Mouse (Mus musculus) cerebral cortex, adult 2 months (tissue): ENCODE results near the gene Sfswap.

Experiments
- WGBS: fragments of 180-500 bp; shearing (Covaris S2); methylation state at CpG from one replicate; pipeline ENCODE4 v1.1.7; 2018; 5-methylcytosine and 5-hydroxymethylcytosine counted together

Sfswap gene

DNA sequence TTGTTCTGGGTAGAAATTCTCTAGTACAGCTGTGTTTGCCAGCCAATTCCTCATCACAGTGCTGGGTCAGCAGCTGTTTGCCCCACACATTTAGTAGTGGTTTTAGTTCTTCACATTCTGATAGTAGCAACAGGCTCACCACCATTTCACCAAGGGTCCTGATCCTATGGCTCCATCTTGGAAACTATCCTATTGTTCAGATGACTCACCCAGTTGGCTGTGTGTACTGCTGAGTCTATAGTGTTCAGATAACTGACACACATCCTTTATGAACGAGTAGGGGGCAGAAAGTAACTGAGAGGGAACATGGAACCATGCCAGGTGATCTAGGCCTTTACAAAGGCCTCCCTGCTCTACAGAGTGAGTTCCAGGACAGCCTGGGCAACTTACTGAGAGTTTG lies 28.6 kb downstream of the Sfswap start:
- WGBS: 15% methylated on average over 1 of the region's 1 CpGs

DNA sequence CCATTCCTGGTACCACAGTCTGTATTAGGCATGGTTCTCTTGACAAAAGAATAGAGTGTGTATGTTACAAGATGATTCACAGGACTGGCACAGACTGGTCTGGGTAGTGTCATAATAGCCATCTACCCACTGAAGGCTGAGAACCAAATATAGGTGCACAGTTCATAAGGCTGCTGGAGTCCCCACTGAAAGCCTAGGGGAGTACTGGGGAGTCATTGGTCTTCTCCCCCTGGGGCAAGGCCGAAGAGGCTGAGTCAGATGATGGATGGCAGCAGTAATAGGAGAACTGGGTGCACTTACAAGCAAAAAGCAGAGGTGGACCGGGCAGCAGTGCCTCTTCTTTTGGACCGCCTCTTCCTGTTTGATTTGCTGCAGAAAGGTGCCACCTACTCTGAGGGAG lies 32.7 kb downstream of the Sfswap start:
- whole genome bisulfite sequencing: 62% methylated on average over 3 of the region's 3 CpGs

GRCm38 (mm10) chr5:129534500-129534899 lies 33.5 kb downstream of the Sfswap start:
- WGBS: 23% methylated on average over 2 of the region's 2 CpGs

GRCm38 (mm10) chr5:129535021-129535420 lies 34.0 kb downstream of the Sfswap start:
- 59% methylated on average over 2 of the region's 2 CpGs for WGBS

DNA sequence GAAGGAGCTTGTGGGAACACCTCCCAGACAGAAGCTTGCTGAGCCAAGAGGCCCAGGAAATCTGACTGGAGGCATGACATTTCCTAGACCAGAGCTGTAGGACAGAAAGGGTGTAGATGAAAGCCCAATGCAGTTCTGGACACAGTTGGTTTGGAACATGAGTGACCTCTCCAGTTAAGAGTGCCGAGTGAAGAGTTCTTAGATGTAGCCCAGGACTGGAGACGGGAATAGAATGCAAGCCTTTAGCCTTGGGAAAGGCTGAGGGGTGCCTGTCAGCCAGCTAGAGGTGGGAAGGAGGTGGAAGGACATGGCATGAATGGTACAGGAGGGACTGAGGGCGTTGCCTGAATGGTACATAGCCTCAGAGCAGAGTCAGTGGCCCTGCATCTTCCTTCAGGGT lies 34.4 kb downstream of the Sfswap start:
- WGBS: 81% methylated on average over 3 of the region's 3 CpGs

DNA sequence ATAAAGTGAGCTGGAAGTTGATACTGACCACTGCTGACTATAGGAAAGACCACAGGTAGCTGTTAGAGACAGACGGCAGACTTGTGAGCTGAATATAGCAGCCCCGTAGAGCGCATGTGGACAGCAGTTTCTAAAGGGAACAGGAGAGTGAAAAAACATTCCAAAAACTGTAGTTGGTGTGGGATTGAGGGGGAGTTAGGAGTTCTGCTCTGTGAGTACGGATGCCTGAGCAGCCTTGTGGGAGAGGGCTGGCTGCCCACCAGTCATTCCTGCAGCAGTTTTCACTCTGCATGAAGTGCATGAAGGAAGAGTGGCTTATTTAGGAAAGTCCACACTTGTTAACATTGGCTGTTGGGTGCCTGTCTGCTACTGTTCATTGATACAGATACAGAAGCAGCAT lies 37.8 kb downstream of the Sfswap start:
- 54% methylated on average over 4 of the region's 4 CpGs for WGBS

- WGBS: 82% methylated on average over 3 of the region's 3 CpGs
Observed at GRCm38 (mm10) chr5:129542236-129542635, 41.2 kb downstream of the Sfswap start.

GRCm38 (mm10) chr5:129545787-129546186 lies 44.8 kb downstream of the Sfswap start:
- 48% methylated on average over 9 of the region's 9 CpGs for WGBS

DNA sequence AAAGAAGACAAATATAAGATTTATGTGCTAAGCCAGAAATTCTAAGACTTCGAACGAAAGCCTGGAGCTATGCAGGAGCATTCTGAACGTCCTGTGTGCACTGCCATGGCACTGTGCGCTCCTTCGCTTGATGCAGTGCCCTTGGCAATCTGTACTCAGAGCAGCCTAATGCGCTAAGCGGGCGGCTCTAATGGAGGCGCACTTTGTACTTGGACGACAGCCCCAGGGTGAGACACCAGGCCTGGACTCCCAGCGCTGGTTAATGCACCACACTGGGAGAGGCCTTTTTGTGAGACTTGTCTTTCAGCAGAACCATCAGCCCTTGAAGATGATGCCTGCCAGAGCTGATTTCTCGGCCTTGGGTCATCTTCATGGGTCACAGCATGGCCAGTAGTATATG lies 48.7 kb downstream of the Sfswap start:
- WGBS: 77% methylated on average over 12 of the region's 12 CpGs

DNA sequence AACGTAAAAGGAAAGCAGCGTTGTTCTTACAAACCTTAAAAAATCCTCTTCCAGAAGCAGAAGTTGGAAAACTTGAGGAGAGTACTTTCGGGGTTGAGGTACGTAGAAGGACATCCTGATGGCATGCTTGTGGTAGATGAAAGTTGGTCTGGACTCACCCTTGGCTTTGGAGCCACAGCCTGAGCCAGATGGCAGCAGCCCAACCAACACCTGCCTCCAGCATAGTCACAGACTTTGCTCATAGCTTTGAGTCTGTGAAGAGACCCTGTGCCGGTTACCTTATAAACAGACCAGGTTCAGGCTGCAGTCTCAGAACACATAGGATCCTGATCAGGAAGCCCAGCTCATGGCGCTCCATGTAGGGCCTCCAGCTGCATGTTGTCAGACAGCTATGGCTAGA lies 49.8 kb downstream of the Sfswap start:
- WGBS: 90% methylated on average over 6 of the region's 6 CpGs

- 97% methylated on average over 2 of the region's 2 CpGs for WGBS
Observed at GRCm38 (mm10) chr5:129551991-129552390, 51.0 kb downstream of the Sfswap start.

GRCm38 (mm10) chr5:129553642-129554041 lies 52.6 kb downstream of the Sfswap start:
- WGBS: 64% methylated on average over 6 of the region's 6 CpGs

DNA sequence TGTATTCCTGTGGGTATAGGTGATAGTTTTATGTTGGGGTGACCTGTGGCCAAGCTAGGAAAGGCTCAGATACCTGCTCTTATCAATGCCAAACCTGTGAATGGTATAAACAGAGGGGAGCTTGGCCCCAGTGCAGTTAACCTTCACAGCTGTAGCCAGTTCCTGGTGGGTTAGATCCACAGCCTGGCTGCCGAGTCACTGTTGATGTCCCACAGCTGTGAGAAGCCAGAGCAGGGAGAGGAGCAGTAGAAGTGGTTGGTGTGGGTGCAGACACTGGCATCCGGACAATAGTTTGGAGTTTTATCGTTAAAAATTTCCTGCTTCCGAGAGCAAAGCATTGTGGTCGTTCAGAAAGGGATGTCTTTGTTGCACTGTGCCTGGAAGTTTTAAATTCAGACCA lies 57.6 kb downstream of the Sfswap start:
- WGBS: 23% methylated on average over 5 of the region's 5 CpGs

- WGBS: 63% methylated on average over 11 of the region's 11 CpGs
Observed at GRCm38 (mm10) chr5:129559283-129559682, 58.3 kb downstream of the Sfswap start.

GRCm38 (mm10) chr5:129562342-129562741 lies 61.3 kb downstream of the Sfswap start:
- 87% methylated on average over 8 of the region's 8 CpGs for WGBS

GRCm38 (mm10) chr5:129568596-129568995 lies 67.6 kb downstream of the Sfswap start:
- WGBS: 77% methylated on average over 4 of the region's 4 CpGs

- 40% methylated on average over 12 of the region's 12 CpGs for WGBS
Observed at GRCm38 (mm10) chr5:129578201-129578600, 77.2 kb downstream of the Sfswap start.

GRCm38 (mm10) chr5:129580046-129580445 lies 79.0 kb downstream of the Sfswap start:
- 15% methylated on average over 6 of the region's 6 CpGs for WGBS

DNA sequence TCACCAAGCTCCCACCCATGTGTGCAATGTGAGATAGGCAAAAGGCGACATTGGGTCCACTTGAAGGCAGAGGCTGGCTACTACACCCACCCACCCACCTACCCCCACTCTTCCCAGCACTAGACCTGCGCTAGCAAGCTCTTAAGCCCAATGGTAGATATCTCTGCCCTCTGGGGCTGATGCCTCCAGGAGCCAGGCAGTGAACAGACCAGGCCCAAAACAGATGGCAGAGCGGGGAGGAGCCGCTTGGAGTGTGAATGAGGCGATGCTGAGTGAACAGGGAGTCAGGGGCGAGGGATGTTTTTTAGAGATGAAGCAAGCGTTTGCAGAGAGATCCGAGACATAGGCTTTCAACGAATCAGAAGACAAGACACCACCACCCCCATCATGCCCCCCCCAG lies 79.6 kb downstream of the Sfswap start:
- 46% methylated on average over 9 of the region's 9 CpGs for WGBS

DNA sequence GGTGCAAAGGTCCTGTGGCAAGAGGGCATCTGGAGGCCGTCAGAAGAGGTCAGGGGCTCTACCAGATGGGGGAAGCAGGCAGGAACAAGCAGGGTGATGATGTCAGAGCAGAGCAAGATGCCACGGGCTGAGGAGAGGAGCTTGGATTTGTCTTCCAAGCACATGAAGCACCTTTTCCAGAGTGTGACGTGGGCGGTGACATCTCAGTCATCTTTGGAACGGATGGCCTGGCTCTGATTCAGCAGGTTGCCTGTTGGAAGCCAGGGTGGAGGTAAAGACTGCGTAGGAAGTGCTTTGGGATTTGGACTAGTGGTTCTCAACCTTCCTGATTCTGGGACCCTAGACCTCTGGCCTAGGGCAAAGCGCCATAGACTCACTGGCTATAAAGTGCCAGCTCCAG lies 80.0 kb downstream of the Sfswap start:
- 59% methylated on average over 7 of the region's 7 CpGs for WGBS

GRCm38 (mm10) chr5:129583331-129583730 lies 82.3 kb downstream of the Sfswap start:
- WGBS: 0% methylated on average over 12 of the region's 12 CpGs

- WGBS: under 1% methylated on average over 80 of the region's 80 CpGs
Observed at GRCm38 (mm10) chr5:129583761-129584582, 83.0 kb downstream of the Sfswap start, which contains the start of gene Mmp17. TSS of gene Mmp17 (plus strand) at chr5:129584169.
